Mouse (Mus musculus): Measurements from ENCODE around the gene Carmil3. TPM values are rescaled to one million over a fixed set of nuclear protein-coding genes. Genes with fewer than 3 reads are reported as not detected.

Carmil3 gene
- polyA plus RNA-seq (2016; fragmentation: Nextera tagmentation; extraction: Ambion mirVana), result 3.7 and 5.1 TPM in 2 replicates

DNA sequence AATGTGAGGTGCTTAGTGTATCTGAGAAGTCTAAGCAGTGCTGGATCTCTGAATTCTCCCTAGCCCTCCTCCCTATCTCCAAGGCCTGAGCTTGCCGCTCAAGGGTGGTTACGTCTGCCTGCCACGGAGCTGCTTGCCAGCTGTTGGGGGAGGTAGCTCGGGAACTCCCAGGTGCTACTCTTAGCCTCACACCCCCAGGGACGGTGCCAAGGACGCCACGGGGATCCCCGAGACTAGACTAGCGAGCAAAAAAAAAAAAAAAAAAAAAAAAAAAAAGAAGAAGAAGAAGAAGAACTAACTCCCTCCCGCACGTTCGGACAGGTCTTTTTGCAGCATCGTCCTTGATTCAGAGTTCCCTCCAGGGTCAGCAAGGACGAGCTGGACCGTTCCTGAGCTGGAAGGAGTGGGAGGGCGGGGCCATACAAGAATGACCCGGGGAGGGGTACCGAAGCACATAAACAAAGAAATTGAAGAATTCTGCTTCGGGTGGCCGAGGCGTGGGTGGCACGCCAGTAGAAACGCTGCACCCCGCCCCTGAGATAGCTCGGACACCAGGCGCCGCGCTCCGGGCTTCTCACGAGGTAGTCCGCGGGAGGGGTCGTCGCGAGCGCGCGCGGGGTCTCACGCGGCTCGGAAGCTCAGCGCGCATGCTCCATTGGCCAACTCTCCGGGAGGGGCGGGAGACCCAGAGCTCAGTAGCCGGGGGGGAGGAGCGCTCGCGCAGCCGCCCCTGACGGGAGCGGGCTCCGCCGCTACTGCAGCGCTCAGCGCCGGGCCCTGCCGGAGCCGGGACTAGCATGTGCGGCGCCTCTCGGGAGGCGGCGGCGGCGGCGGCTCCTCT, at the start of gene Carmil3:
Gene Carmil3 (plus strand): TSS at position 291 of the 841 bp plus-strand sequence.
- peak within 1 kb of the TSS; percentile 62 for H3K27ac ChIP-seq
- H3K4me2 ChIP-seq, result peak within 1 kb of the TSS; percentile 94
- WGBS, result under 1% methylated on average over 67 of the region's 68 CpGs
- peak; percentile 76 for ATAC-seq (ENCODE audit: insufficient number of reproducible peaks, insufficient read depth, low FRiP score, low TSS enrichment, low read depth)
- H3K36me3 ChIP-seq, result peaks cover 38% of the 10 kb centered on the region
- peak within 1 kb of the TSS; percentile 75 for H3K9ac ChIP-seq (replicated peaks)
- no peaks in the 10 kb centered on the region for H3K27me3 ChIP-seq
- peak within 1 kb of the TSS; percentile 77 for H3K4me3 ChIP-seq (replicated peaks)
- H3K4me1 ChIP-seq (replicated peaks), result peaks cover 10% of the 10 kb centered on the region
- no peaks in the 10 kb centered on the region for H3K9me3 ChIP-seq

DNA sequence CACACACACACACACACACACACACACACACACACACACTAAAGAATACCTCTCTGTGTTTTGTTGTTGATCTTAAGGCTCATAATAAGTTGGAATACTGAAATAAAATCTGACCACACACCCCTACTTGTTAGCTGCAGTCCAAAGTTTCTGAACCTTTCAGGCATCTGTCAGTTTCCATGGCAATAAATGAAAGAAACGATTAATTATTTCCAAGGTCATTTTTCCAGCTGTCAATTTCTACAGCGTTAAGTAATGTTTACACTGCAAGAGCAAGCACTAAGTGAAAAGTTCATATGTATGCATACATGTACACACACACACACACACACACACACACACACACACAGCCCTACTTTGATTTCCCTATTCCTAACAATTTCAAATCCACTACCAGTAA, 32.8 kb upstream of the Carmil3 start:
- H3K4me1 ChIP-seq (replicated peaks), result no peaks in the 10 kb centered on the region
- peaks cover 10% of the 10 kb centered on the region; the same call in 1 of the 2 replicates for H3K9me3 ChIP-seq
- H3K27ac ChIP-seq, result no peak overlapping the region
- WGBS, result 77% methylated on average over 2 of the region's 2 CpGs
- H3K27me3 ChIP-seq, result no peaks in the 10 kb centered on the region; the same call in 1 of the 2 replicates
- no peak overlapping the region for H3K4me2 ChIP-seq
- ATAC-seq (ENCODE audit: insufficient number of reproducible peaks, insufficient read depth, low FRiP score, low TSS enrichment, low read depth), result no peak
- no peaks in the 10 kb centered on the region for H3K36me3 ChIP-seq
- no peak overlapping the region for H3K4me3 ChIP-seq (replicated peaks)
- H3K9ac ChIP-seq (replicated peaks), result no peak overlapping the region

DNA sequence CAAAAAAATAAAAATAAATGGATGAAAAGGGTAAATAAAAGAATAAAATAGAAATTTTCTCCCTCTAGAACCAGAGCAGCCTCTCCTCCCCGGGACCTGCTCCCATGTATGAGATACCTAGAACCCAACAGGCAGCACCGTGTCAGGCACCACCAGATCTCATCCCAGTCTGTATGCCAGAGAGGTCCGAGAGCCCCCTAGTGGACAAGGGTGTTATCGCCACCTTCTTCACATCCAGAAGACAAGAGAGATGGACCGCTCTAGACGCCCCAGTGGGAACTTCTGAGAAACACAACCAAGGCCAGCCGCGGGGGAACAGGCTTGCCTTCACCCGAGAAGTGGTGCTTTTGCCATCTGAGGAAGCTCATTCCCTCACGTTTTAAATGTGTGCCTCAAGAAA, 32.2 kb upstream of the Carmil3 start:
- Histone ChIP-seq H3K9me3 (peaks cover 10% of the 10 kb centered on the region; the same call in 1 of the 2 replicates), H3K4me1 (replicated peaks) (no peaks in the 10 kb centered on the region), H3K27me3 (no peaks in the 10 kb centered on the region; the same call in 1 of the 2 replicates), H3K4me2 (no peak overlapping the region), H3K4me3 (replicated peaks) (no peak overlapping the region), H3K9ac (replicated peaks) (no peak overlapping the region), H3K27ac (no peak overlapping the region), H3K36me3 (no peaks in the 10 kb centered on the region)
- ATAC-seq (ENCODE audit: insufficient number of reproducible peaks, insufficient read depth, low FRiP score, low TSS enrichment, low read depth), result no peak
- WGBS, result 22% methylated on average over 10 of the region's 10 CpGs

DNA sequence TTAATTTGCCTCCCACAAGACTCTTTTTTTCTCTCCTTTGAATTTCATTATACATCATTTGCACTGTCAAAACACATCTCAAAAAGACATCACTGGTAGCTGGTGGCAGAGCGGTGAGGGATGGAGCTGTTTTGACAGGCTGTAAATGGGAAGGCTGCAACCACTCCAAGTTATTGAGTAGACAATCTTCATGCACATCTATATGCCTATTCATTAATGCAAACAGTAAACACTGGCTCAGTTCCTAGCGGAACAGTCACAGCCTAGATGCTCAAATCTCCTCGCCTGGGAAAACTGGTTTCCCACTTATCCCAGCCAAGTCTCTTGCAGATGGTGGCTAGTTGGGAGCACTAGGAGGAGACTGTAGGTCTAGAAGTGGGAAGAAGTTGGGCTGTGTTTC, 31.7 kb upstream of the Carmil3 start:
- no peak overlapping the region for H3K9ac ChIP-seq (replicated peaks)
- H3K27me3 ChIP-seq, result no peaks in the 10 kb centered on the region; the same call in 1 of the 2 replicates
- no peaks in the 10 kb centered on the region for H3K4me1 ChIP-seq (replicated peaks)
- 86% methylated on average over 3 of the region's 3 CpGs for WGBS
- H3K36me3 ChIP-seq, result no peaks in the 10 kb centered on the region
- peaks cover 7% of the 10 kb centered on the region; the same call in 1 of the 2 replicates for H3K9me3 ChIP-seq
- H3K27ac ChIP-seq, result no peak overlapping the region
- H3K4me2 ChIP-seq, result no peak overlapping the region
- no peak overlapping the region for H3K4me3 ChIP-seq (replicated peaks)
- no peak for ATAC-seq (ENCODE audit: insufficient number of reproducible peaks, insufficient read depth, low FRiP score, low TSS enrichment, low read depth)

DNA sequence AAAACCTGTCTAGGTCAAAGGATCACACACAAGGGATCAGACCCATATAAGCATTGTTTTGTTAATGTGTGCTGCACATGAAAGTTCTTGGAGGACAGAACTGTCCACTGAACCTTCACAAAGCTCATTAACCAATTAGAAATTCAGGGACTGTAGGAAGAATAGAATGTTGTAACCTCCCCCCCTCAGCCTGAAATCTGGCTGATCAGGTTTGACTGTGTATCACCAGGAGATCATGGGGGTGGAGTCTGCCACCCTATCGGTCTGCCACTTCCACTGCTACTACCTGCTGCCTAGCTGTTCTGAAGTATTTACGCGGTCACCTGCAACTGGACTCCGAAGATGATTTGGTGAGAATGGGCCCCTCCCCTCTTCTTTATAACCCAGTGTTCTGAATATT, 30.7 kb upstream of the Carmil3 start:
- Histone ChIP-seq H3K27ac (no peak overlapping the region), H3K9me3 (peaks cover 6% of the 10 kb centered on the region; the same call in 1 of the 2 replicates), H3K36me3 (no peaks in the 10 kb centered on the region), H3K9ac (replicated peaks) (no peak overlapping the region), H3K27me3 (no peaks in the 10 kb centered on the region; the same call in 1 of the 2 replicates), H3K4me1 (replicated peaks) (no peaks in the 10 kb centered on the region), H3K4me3 (replicated peaks) (no peak overlapping the region), H3K4me2 (no peak overlapping the region)
- no peak for ATAC-seq (ENCODE audit: insufficient number of reproducible peaks, insufficient read depth, low FRiP score, low TSS enrichment, low read depth)
- 48% methylated on average over 4 of the region's 4 CpGs for WGBS

DNA sequence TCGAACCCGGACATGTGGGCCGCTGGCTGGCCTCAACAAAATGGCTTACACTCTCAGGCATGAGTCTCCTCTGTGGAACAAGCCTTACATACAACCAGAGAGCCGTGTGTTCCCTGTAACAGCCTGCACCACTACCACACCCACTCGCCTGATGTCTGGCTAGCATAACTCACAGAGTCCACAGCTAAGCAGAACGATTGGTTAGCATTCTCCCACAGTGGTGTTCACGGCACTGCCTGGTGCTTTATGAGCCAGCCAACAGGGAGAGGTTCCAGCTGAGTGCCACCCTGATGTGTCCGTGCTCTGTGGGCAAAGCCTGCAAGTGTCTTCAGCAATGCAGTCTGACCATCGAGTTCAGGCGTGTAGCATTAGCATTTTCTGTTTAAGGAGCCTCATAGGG, 30.2 kb upstream of the Carmil3 start:
- WGBS, result 69% methylated on average over 10 of the region's 10 CpGs
- no peak overlapping the region for H3K27ac ChIP-seq
- ATAC-seq (ENCODE audit: insufficient number of reproducible peaks, insufficient read depth, low FRiP score, low TSS enrichment, low read depth), result no peak

DNA sequence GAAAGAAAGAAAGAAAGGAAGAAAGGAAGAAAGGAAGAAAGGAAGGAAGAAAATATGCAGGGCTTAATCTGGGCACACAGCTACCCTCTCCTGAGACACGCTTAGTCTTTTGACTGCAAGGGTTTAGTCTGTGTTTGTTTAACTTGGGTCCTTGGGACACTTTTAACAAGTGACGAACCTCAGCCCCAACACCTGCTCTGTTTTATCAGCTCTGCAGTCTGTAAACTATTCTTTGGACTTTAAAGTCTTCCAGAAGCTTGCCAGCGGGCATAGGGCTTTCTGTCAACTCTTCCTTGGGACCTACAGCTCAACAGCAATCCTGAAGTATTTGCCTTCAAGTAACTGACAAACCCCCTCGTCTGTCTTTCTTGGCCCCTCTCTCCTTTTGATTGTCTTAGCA, 28.7 kb upstream of the Carmil3 start:
- H3K9ac ChIP-seq (replicated peaks), result no peak overlapping the region
- 41% methylated on average over 4 of the region's 4 CpGs for WGBS
- H3K4me2 ChIP-seq, result no peak overlapping the region
- no peak overlapping the region for H3K4me3 ChIP-seq (replicated peaks)
- H3K4me1 ChIP-seq (replicated peaks), result no peaks in the 10 kb centered on the region
- no peak for ATAC-seq (ENCODE audit: insufficient number of reproducible peaks, insufficient read depth, low FRiP score, low TSS enrichment, low read depth)
- no peaks in the 10 kb centered on the region; the same call in 1 of the 2 replicates for H3K27me3 ChIP-seq
- H3K36me3 ChIP-seq, result no peaks in the 10 kb centered on the region
- H3K27ac ChIP-seq, result no peak overlapping the region
- no peaks in the 10 kb centered on the region for H3K9me3 ChIP-seq

More for the DNA sequence above, 30.2 kb upstream of the Carmil3 start:
- Histone ChIP-seq H3K4me3 (replicated peaks) (no peak overlapping the region), H3K4me1 (replicated peaks) (no peaks in the 10 kb centered on the region), H3K9ac (replicated peaks) (no peak overlapping the region), H3K4me2 (no peak overlapping the region), H3K27me3 (no peaks in the 10 kb centered on the region; the same call in 1 of the 2 replicates), H3K36me3 (no peaks in the 10 kb centered on the region), H3K9me3 (peaks cover 6% of the 10 kb centered on the region; the same call in 1 of the 2 replicates)

DNA sequence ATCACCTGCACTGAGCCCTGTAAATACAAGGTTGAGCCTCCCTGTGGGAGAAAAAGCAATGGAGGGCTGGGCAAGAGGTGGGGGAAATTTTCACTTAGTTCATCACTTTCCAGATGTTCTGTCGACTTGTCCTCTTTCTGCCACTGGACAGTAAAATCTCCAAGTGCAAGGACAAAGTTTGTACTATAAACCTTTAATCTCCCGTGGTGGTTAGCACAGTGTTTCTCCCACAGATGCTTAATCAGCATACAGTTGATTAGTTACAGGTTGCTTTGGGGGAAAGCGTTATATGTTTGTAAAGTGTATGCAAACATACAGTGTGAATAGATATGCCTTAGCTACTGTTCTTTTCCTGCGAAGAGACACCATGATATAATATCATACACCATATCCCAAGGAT, 24.0 kb upstream of the Carmil3 start:
- Histone ChIP-seq H3K9me3 (no peaks in the 10 kb centered on the region), H3K27ac (no peak overlapping the region), H3K9ac (replicated peaks) (no peak overlapping the region), H3K4me1 (replicated peaks) (peaks cover 4% of the 10 kb centered on the region; the same call in 1 of the 2 replicates), H3K27me3 (0 out of 2 replicates have a peak, but pooled peaks cover 8% of the 10 kb centered on the region), H3K36me3 (no peaks in the 10 kb centered on the region), H3K4me2 (no peak overlapping the region), H3K4me3 (replicated peaks) (no peak overlapping the region)
- 68% methylated on average over 4 of the region's 4 CpGs for WGBS
- ATAC-seq (ENCODE audit: insufficient number of reproducible peaks, insufficient read depth, low FRiP score, low TSS enrichment, low read depth), result no peak

DNA sequence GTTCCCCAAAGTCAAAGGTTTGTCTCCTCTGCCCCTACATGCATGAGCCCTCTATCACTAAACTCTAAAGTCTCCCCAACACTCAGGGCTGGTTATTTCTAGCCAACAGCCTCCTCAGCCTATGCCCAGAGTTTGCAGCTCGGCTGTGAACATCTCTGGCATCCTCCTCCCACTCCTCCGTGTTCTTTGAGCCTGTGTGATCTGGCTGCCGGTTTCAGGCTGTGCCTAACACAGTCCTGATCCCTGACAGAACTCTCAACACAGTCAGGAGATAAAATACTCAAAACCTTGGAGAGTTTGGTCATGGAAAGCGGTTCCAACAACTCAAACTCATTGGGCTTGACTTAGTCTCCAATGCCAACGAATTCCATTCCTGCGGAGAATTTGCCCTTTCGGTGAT, 23.3 kb upstream of the Carmil3 start:
- 0 out of 2 replicates have a peak, but pooled peaks cover 8% of the 10 kb centered on the region for H3K27me3 ChIP-seq
- H3K4me1 ChIP-seq (replicated peaks), result peaks cover 4% of the 10 kb centered on the region; the same call in 1 of the 2 replicates
- 78% methylated on average over 7 of the region's 7 CpGs for WGBS
- no peaks in the 10 kb centered on the region for H3K9me3 ChIP-seq
- ATAC-seq (ENCODE audit: insufficient number of reproducible peaks, insufficient read depth, low FRiP score, low TSS enrichment, low read depth), result no peak
- no peak overlapping the region for H3K9ac ChIP-seq (replicated peaks)
- no peak overlapping the region for H3K4me2 ChIP-seq
- H3K27ac ChIP-seq, result no peak overlapping the region
- no peaks in the 10 kb centered on the region for H3K36me3 ChIP-seq
- H3K4me3 ChIP-seq (replicated peaks), result no peak overlapping the region

DNA sequence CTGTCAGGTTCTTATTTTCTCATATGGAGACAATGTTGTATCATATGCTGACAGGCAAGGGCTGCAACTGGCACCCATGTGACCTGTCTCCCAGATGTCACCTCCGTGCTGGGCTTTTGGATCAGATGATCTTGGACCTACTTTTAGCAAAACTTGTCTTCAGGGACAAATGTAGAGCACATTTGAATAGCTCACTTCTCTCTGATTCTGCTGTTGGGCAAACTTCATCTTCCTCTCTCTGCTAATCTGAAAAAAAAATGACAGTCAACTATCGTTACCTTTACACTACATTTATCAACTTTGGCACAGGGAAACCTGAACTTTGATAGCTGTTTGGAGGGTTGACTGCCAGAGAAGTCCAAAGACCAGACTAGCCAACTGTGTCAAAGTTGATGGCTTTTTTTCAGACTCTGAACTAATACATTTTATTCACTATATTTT, 22.1 kb upstream of the Carmil3 start:
- no peaks in the 10 kb centered on the region for H3K36me3 ChIP-seq
- 78% methylated on average over 2 of the region's 2 CpGs for WGBS
- H3K4me2 ChIP-seq, result no peak overlapping the region
- no peak for ATAC-seq (ENCODE audit: insufficient number of reproducible peaks, insufficient read depth, low FRiP score, low TSS enrichment, low read depth)
- H3K4me3 ChIP-seq (replicated peaks), result no peak overlapping the region
- H3K27me3 ChIP-seq, result 0 out of 2 replicates have a peak, but pooled peaks cover 8% of the 10 kb centered on the region
- H3K4me1 ChIP-seq (replicated peaks), result peaks cover 4% of the 10 kb centered on the region; the same call in 1 of the 2 replicates
- H3K9ac ChIP-seq (replicated peaks), result no peak overlapping the region
- H3K27ac ChIP-seq, result no peak overlapping the region
- H3K9me3 ChIP-seq, result no peaks in the 10 kb centered on the region

DNA sequence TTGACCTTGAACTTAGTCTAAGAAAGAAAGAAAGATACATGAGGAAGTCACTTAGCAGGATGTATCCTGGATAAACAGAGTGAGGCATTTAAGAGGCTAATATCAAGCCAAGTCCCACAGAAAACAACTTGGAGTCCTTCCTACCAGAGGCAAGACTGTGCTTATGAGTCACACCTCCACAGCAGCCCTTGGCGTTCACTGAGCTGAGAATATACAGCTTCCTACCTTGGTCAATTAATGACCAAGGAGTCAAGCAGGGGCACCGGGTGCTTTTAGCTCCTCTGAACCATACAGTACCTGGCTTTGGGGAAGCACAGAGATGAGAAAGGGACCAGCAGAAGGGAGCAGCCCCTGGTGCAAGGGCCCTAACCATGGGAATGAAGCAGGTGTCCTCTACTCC, 21.4 kb upstream of the Carmil3 start:
- H3K27ac ChIP-seq, result no peak overlapping the region
- peaks cover 4% of the 10 kb centered on the region; the same call in 1 of the 2 replicates for H3K4me1 ChIP-seq (replicated peaks)
- no peak for ATAC-seq (ENCODE audit: insufficient number of reproducible peaks, insufficient read depth, low FRiP score, low TSS enrichment, low read depth)
- H3K9ac ChIP-seq (replicated peaks), result no peak overlapping the region
- H3K4me2 ChIP-seq, result no peak overlapping the region
- H3K36me3 ChIP-seq, result no peaks in the 10 kb centered on the region
- H3K9me3 ChIP-seq, result no peaks in the 10 kb centered on the region
- 0 out of 2 replicates have a peak, but pooled peaks cover 8% of the 10 kb centered on the region for H3K27me3 ChIP-seq
- 84% methylated on average over 2 of the region's 2 CpGs for WGBS
- H3K4me3 ChIP-seq (replicated peaks), result no peak overlapping the region
